Mouse (Mus musculus) myocyte (in vitro differentiated cells): Measurements from ENCODE around the gene Aldh3a1.

Source experiments
- E2F4 ChIP-seq: IDR thresholded peaks from one replicate; pipeline ENCODE4 v1.6.1; 2011; ENCODE audit warnings: mild to moderate bottlenecking, control low read depth, moderate library complexity; ENCODE audit not compliant: insufficient read depth
- MYOG ChIP-seq, 3 experiments: IDR thresholded peaks; one replicate each; pipeline ENCODE4 v1.6.1; 2011; ENCODE audit warnings: control low read depth in 2 of 3, low read depth in 2 of 3, mild to moderate bottlenecking in 2 of 3; ENCODE audit not compliant: insufficient read length in 2 of 3, control insufficient read depth in 1 of 3, insufficient read depth in 1 of 3
- POLR2A ChIP-seq: IDR thresholded peaks from one replicate; pipeline ENCODE4 v1.6.1; 2011; ENCODE audit warnings: low read depth, mild to moderate bottlenecking, control low read depth, moderate library complexity; ENCODE audit not compliant: insufficient read length
- POLR2AphosphoS2 ChIP-seq: IDR thresholded peaks from one replicate; pipeline ENCODE4 v1.6.1; 2011; ENCODE audit warnings: low read depth, control low read depth; ENCODE audit not compliant: insufficient read length
- TCF12 ChIP-seq: IDR thresholded peaks from one replicate; pipeline ENCODE4 v1.6.1; 2011; ENCODE audit warnings: mild to moderate bottlenecking, control low read depth; ENCODE audit not compliant: poor library complexity, insufficient read depth, severe bottlenecking
- TCF3 ChIP-seq: IDR thresholded peaks from one replicate; pipeline ENCODE4 v1.6.1; 2011; ENCODE audit warnings: low read depth, control low read depth; ENCODE audit not compliant: insufficient read length
- USF1 ChIP-seq: IDR thresholded peaks from one replicate; pipeline ENCODE4 v1.6.1; 2011; ENCODE audit warnings: low read depth, mild to moderate bottlenecking, control low read depth, moderate library complexity

GRCm38 (mm10) chr11:61196616-61197353, 10.6 kb upstream of the Aldh3a1 start:
- TF ChIP-seq TCF3, result no peak
- no peak for TF ChIP-seq POLR2AphosphoS2
- TF ChIP-seq USF1, result no peak
- TF ChIP-seq POLR2A, result no peak
- TF ChIP-seq MYOG (IDR thresholded peaks at IDR 0.05; ENCODE audit: control insufficient read depth in 1 of 3, insufficient read depth in 1 of 3, insufficient read length in 2 of 3, low read depth in 2 of 3), result no peak
- TF ChIP-seq E2F4, result no peak
- TF ChIP-seq TCF12, result no peak
